Mouse (Mus musculus): ENCODE measurements around the gene Vmn1r40. TPM values are rescaled to one million over a fixed set of nuclear protein-coding genes. Genes with fewer than 3 reads are reported as not detected.

Vmn1r40 gene
- total and polyA plus RNA-seq, 2 experiments = not detected

DNA sequence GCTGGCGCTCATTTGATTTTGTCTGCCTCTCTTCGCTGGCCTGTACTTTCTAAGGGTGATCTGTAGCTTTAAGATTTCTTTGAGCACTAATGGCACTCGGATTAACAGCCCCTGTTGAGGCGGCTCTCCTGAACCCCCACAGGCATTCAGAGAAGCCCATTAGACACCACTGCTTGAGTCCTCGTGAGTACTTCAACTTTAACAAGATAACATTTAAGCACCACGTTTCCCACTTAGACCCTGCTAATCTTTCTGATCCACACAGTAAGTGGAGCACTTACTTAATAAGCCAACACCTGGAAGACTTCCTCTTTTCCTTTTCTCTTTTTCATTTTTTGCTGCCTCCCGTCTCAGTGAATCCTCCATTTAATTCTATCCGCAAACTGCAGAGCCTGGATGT lies 42.2 kb upstream of the Vmn1r40 start:
- 79% methylated on average over 8 of the region's 8 CpGs for WGBS
- H3K4me1 ChIP-seq (ENCODE audit: control insufficient read depth, insufficient read depth, low read length) = no peaks in the 10 kb centered on the region
- TF ChIP-seq CTCF (IDR thresholded peaks at IDR 0.05; ENCODE audit: low read depth, low read length) = no peak
- TF ChIP-seq POLR2A (IDR thresholded peaks at IDR 0.05; ENCODE audit: extremely low read depth, insufficient read depth, low read length) = no peak
- no peak overlapping the region for H3K27ac ChIP-seq (replicated peaks; ENCODE audit: insufficient read depth, low read depth, low read length)
- no peak overlapping the region for H3K4me3 ChIP-seq (ENCODE audit: insufficient read depth, low read depth, low read length)
- H3K27me3 ChIP-seq (ENCODE audit: control insufficient read depth, insufficient read depth, low read length) = no peaks in the 10 kb centered on the region
- H3K36me3 ChIP-seq (ENCODE audit: control insufficient read depth, insufficient read depth, low read length) = peaks cover 4% of the 10 kb centered on the region; the same call in 1 of the 2 replicates
- no peak for DNase-seq (ENCODE audit: extremely low read depth, low read depth, low spot score)
- no peak overlapping the region for H3K9ac ChIP-seq (ENCODE audit: low read depth, low read length)
- no peaks in the 10 kb centered on the region for H3K79me2 ChIP-seq (ENCODE audit: control insufficient read depth, insufficient read depth, low read length)

DNA sequence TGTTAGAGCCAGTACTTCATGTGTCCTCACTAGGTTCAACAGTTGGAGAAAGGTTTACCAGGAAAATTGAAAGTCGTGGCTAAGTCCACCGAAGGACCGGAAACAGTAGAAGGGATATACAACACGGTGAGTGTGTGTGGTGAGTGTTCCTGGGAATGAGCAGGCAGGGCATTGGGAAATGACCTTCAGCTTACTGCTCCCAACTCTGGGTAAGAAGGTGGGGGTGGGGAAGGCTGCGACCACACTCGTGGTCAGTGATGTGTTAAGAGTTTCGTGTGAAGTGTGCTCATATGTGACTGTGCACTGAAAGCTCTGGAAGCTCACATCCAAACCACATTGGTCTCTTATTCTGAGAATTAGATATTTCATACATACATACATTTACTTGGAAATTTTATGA lies 41.7 kb upstream of the Vmn1r40 start:
- TF ChIP-seq CTCF (IDR thresholded peaks at IDR 0.05; ENCODE audit: low read depth, low read length) = no peak
- TF ChIP-seq POLR2A (IDR thresholded peaks at IDR 0.05; ENCODE audit: extremely low read depth, insufficient read depth, low read length) = no peak
- H3K4me1 ChIP-seq (ENCODE audit: control insufficient read depth, insufficient read depth, low read length) = no peaks in the 10 kb centered on the region
- no peak overlapping the region for H3K4me3 ChIP-seq (ENCODE audit: insufficient read depth, low read depth, low read length)
- no peak overlapping the region for H3K9ac ChIP-seq (ENCODE audit: low read depth, low read length)
- peaks cover 4% of the 10 kb centered on the region; the same call in 1 of the 2 replicates for H3K36me3 ChIP-seq (ENCODE audit: control insufficient read depth, insufficient read depth, low read length)
- WGBS = 85% methylated on average over 7 of the region's 7 CpGs
- H3K27ac ChIP-seq (replicated peaks; ENCODE audit: insufficient read depth, low read depth, low read length) = no peak overlapping the region
- no peaks in the 10 kb centered on the region for H3K27me3 ChIP-seq (ENCODE audit: control insufficient read depth, insufficient read depth, low read length)
- DNase-seq (ENCODE audit: extremely low read depth, low read depth, low spot score) = no peak
- no peaks in the 10 kb centered on the region for H3K79me2 ChIP-seq (ENCODE audit: control insufficient read depth, insufficient read depth, low read length)

DNA sequence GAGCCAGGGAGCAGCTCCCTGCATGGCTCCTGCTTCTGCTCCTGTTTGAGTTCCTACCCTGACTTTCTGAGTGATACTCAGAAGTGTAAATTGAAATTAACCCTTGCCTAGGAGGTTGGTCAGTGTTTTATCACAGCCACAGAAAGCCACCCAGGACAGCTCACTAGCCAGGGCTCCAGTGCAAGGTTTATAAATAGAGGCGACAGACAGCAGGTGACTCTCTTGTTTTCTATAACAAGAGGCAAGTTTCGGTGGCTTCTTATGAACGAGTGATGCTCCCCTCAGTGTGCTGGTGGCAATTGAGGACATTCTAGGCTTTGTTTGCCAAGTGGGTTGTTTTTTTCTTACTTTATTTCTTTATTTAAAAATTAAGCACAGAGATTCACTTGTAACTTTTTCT lies 40.4 kb upstream of the Vmn1r40 start:
- TF ChIP-seq POLR2A (IDR thresholded peaks at IDR 0.05; ENCODE audit: extremely low read depth, insufficient read depth, low read length) (no peak), CTCF (IDR thresholded peaks at IDR 0.05; ENCODE audit: low read depth, low read length) (no peak)
- H3K9ac ChIP-seq (ENCODE audit: low read depth, low read length) = no peak overlapping the region
- DNase-seq (ENCODE audit: extremely low read depth, low read depth, low spot score) = no peak
- WGBS = 94% methylated on average over 3 of the region's 3 CpGs
- H3K4me3 ChIP-seq (ENCODE audit: insufficient read depth, low read depth, low read length) = no peak overlapping the region
- H3K27ac ChIP-seq (replicated peaks; ENCODE audit: insufficient read depth, low read depth, low read length) = no peak overlapping the region
- H3K4me1 ChIP-seq (ENCODE audit: control insufficient read depth, insufficient read depth, low read length) = no peaks in the 10 kb centered on the region
- no peaks in the 10 kb centered on the region for H3K27me3 ChIP-seq (ENCODE audit: control insufficient read depth, insufficient read depth, low read length)
- no peaks in the 10 kb centered on the region for H3K79me2 ChIP-seq (ENCODE audit: control insufficient read depth, insufficient read depth, low read length)
- H3K36me3 ChIP-seq (ENCODE audit: control insufficient read depth, insufficient read depth, low read length) = peaks cover 4% of the 10 kb centered on the region; the same call in 1 of the 2 replicates

DNA sequence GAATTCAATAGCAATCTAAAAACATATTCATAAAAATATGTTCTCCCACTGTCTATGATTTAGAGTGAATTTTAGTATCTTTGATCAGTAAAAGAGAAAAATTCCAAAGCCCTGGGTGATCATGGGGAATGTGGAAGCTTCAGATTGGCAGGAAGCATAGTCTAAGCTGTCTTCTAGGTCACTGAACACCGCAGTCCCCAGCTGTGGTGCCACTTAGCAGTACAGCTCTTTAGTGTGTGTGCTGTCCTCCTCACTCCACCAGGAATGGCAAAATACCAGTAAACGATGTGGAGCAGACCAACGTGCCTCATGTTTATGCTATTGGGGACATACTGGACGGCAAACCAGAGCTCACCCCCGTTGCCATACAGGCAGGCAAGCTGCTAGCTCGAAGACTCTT lies 37.8 kb upstream of the Vmn1r40 start:
- DNase-seq (ENCODE audit: extremely low read depth, low read depth, low spot score) = no peak
- Histone ChIP-seq H3K9ac (ENCODE audit: low read depth, low read length) (no peak overlapping the region), H3K27me3 (ENCODE audit: control insufficient read depth, insufficient read depth, low read length) (no peaks in the 10 kb centered on the region)

DNA sequence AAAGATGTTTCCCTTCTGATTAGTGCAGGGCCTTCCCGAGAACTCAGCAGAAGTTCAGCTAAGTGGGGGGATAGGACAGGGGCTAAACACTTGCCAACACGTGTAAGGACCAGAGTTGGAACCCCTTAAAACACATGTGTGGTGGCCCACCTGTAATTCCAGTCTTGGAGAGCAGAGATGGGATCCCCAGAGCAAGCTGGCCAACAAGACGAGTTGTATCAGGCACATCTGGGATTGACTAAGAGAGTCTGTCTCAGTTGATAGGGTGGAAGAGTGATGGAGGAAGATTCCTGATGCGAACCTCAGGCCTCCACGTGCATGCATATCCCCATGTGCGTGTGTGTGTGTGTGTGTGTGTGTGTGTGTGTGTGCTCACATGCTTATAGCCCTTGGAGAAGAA lies 35.9 kb upstream of the Vmn1r40 start:
- H3K4me3 ChIP-seq (ENCODE audit: insufficient read depth, low read depth, low read length) = no peak overlapping the region
- TF ChIP-seq CTCF (IDR thresholded peaks at IDR 0.05; ENCODE audit: low read depth, low read length) (no peak), POLR2A (IDR thresholded peaks at IDR 0.05; ENCODE audit: extremely low read depth, insufficient read depth, low read length) (no peak)
- no peak overlapping the region for H3K9ac ChIP-seq (ENCODE audit: low read depth, low read length)
- 0 out of 2 replicates have a peak, but pooled peaks cover 4% of the 10 kb centered on the region for H3K36me3 ChIP-seq (ENCODE audit: control insufficient read depth, insufficient read depth, low read length)
- H3K4me1 ChIP-seq (ENCODE audit: control insufficient read depth, insufficient read depth, low read length) = no peaks in the 10 kb centered on the region
- H3K27me3 ChIP-seq (ENCODE audit: control insufficient read depth, insufficient read depth, low read length) = no peaks in the 10 kb centered on the region
- no peak overlapping the region for H3K27ac ChIP-seq (replicated peaks; ENCODE audit: insufficient read depth, low read depth, low read length)
- 76% methylated on average over 6 of the region's 6 CpGs for WGBS
- H3K79me2 ChIP-seq (ENCODE audit: control insufficient read depth, insufficient read depth, low read length) = no peaks in the 10 kb centered on the region
- no peak for DNase-seq (ENCODE audit: extremely low read depth, low read depth, low spot score)

More for the DNA sequence above, 37.8 kb upstream of the Vmn1r40 start:
- H3K4me1 ChIP-seq (ENCODE audit: control insufficient read depth, insufficient read depth, low read length) = no peaks in the 10 kb centered on the region
- 93% methylated on average over 6 of the region's 6 CpGs for WGBS
- 0 out of 2 replicates have a peak, but pooled peaks cover 2% of the 10 kb centered on the region for H3K36me3 ChIP-seq (ENCODE audit: control insufficient read depth, insufficient read depth, low read length)
- H3K4me3 ChIP-seq (ENCODE audit: insufficient read depth, low read depth, low read length) = no peak overlapping the region
- no peak overlapping the region for H3K27ac ChIP-seq (replicated peaks; ENCODE audit: insufficient read depth, low read depth, low read length)
- no peaks in the 10 kb centered on the region for H3K79me2 ChIP-seq (ENCODE audit: control insufficient read depth, insufficient read depth, low read length)
- no peak for TF ChIP-seq CTCF (IDR thresholded peaks at IDR 0.05; ENCODE audit: low read depth, low read length)
- no peak for TF ChIP-seq POLR2A (IDR thresholded peaks at IDR 0.05; ENCODE audit: extremely low read depth, insufficient read depth, low read length)

DNA sequence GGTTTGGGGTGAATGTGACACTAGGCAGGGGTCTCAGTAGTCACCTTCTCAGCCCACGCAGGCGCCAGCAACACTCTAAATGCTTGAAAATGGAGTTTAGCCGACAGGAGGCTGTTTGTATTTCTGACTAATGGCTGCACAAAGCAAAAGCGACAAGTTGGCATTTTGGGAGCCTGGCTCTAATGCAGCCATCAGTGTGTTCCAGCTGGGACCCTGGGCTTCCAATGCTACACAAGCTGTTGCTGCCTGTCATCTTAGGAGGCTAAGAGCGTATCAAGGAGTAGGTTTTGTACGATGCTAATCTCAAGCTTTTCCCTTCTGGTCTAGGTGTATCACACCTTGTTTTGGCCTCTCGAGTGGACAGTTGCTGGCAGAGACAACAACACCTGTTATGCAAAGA lies 34.7 kb upstream of the Vmn1r40 start:
- no peak overlapping the region for H3K9ac ChIP-seq (ENCODE audit: low read depth, low read length)
- H3K79me2 ChIP-seq (ENCODE audit: control insufficient read depth, insufficient read depth, low read length) = no peaks in the 10 kb centered on the region
- TF ChIP-seq CTCF (IDR thresholded peaks at IDR 0.05; ENCODE audit: low read depth, low read length) = no peak
- no peak for DNase-seq (ENCODE audit: extremely low read depth, low read depth, low spot score)
- no peak overlapping the region for H3K27ac ChIP-seq (replicated peaks; ENCODE audit: insufficient read depth, low read depth, low read length)
- no peak overlapping the region for H3K4me3 ChIP-seq (ENCODE audit: insufficient read depth, low read depth, low read length)
- no peaks in the 10 kb centered on the region for H3K4me1 ChIP-seq (ENCODE audit: control insufficient read depth, insufficient read depth, low read length)
- 90% methylated on average over 7 of the region's 7 CpGs for WGBS
- 0 out of 2 replicates have a peak, but pooled peaks cover 4% of the 10 kb centered on the region for H3K36me3 ChIP-seq (ENCODE audit: control insufficient read depth, insufficient read depth, low read length)
- no peaks in the 10 kb centered on the region for H3K27me3 ChIP-seq (ENCODE audit: control insufficient read depth, insufficient read depth, low read length)

Measured in liver, adult 2 months (tissue).